Mouse (Mus musculus): ENCODE measurements around the gene Plin2.

Plin2 gene

GRCm38 (mm10) chr4:86669780-86670201, at the start of gene Plin2:
Gene Plin2, minus strand, starts transcription at chr4:86670060.
- DNase-seq, result peak; percentile 71

- no peak for DNase-seq
These were observed 49.2 kb upstream of the Plin2 start for GRCm38 (mm10) chr4:86718878-86719577.

- no peak for DNase-seq
These were observed 47.3 kb upstream of the Plin2 start for GRCm38 (mm10) chr4:86717176-86717575.

- no peak for DNase-seq
These were observed 45.5 kb upstream of the Plin2 start for GRCm38 (mm10) chr4:86715341-86715740.

GRCm38 (mm10) chr4:86713518-86713917, 43.7 kb upstream of the Plin2 start:
- DNase-seq, result no peak

GRCm38 (mm10) chr4:86712751-86713195, 42.9 kb upstream of the Plin2 start:
- no peak for DNase-seq

GRCm38 (mm10) chr4:86710666-86711215, 40.9 kb upstream of the Plin2 start:
- no peak for DNase-seq

- DNase-seq, result peak; percentile 71 to 80
These were observed 40.3 kb upstream of the Plin2 start for GRCm38 (mm10) chr4:86710034-86710650.

GRCm38 (mm10) chr4:86708801-86709200, 38.9 kb upstream of the Plin2 start:
- DNase-seq, result no peak

- DNase-seq, result no peak
These were observed 29.5 kb upstream of the Plin2 start for GRCm38 (mm10) chr4:86699161-86699865.

GRCm38 (mm10) chr4:86696890-86697289, 27.0 kb upstream of the Plin2 start:
- DNase-seq, result peak; percentile 52 to 53

GRCm38 (mm10) chr4:86695081-86695480, 25.2 kb upstream of the Plin2 start:
- peak; percentile 59 to 66 for DNase-seq

- DNase-seq, result no peak
These were observed 23.1 kb upstream of the Plin2 start for GRCm38 (mm10) chr4:86692931-86693330.

GRCm38 (mm10) chr4:86691290-86691689, 21.4 kb upstream of the Plin2 start:
- no peak for DNase-seq

GRCm38 (mm10) chr4:86690768-86691167, 20.9 kb upstream of the Plin2 start:
- no peak for DNase-seq

- no peak for DNase-seq
These were observed 20.3 kb upstream of the Plin2 start for GRCm38 (mm10) chr4:86690194-86690593.

GRCm38 (mm10) chr4:86689056-86689735, 19.3 kb upstream of the Plin2 start:
- DNase-seq, result no peak

GRCm38 (mm10) chr4:86686564-86686963, 16.7 kb upstream of the Plin2 start:
- no peak for DNase-seq

GRCm38 (mm10) chr4:86686009-86686366, 16.1 kb upstream of the Plin2 start:
- DNase-seq, result no peak

GRCm38 (mm10) chr4:86685231-86686008, 15.6 kb upstream of the Plin2 start:
- DNase-seq, result peak in 1 of 2 experiments; percentile 3

- no peak for DNase-seq
These were observed 14.9 kb upstream of the Plin2 start for GRCm38 (mm10) chr4:86684806-86685205.

GRCm38 (mm10) chr4:86683746-86684145, 13.9 kb upstream of the Plin2 start:
- DNase-seq, result no peak
